Mouse (Mus musculus) fat pad, adult 2 months (tissue): ENCODE results near the gene Wnt9b.
"Not testable (repeated sequence)": the region's sequence is repeated elsewhere in the genome, so short reads cannot be mapped to it uniquely, and the experiment has no call there.

Experiments
- DNase-seq: peaks from one replicate; pipeline ENCODE4 v3.0.0-alpha.2; 2011; ENCODE audit warnings: low read depth, low spot score; ENCODE audit errors: extremely low read depth

Wnt9b gene

GRCm38 (mm10) chr11:103749306-103750089, at the start of gene Wnt9b:
Gene Wnt9b, minus strand, starts transcription at chr11:103749821.
- no peak for DNase-seq

GRCm38 (mm10) chr11:103789951-103790350, 40.3 kb upstream of the Wnt9b start:
- DNase-seq, result no peak

- DNase-seq, result no peak
These were observed 30.5 kb upstream of the Wnt9b start for GRCm38 (mm10) chr11:103780152-103780551.

GRCm38 (mm10) chr11:103774228-103774530, 24.6 kb upstream of the Wnt9b start:
- DNase-seq, result no peak

- no peak for DNase-seq
These were observed 24.0 kb upstream of the Wnt9b start, which contains the start of gene Wnt3 for GRCm38 (mm10) chr11:103773387-103774227. Gene Wnt3, plus strand, starts transcription at chr11:103774150.

- DNase-seq, result no peak
These were observed 23.1 kb upstream of the Wnt9b start for GRCm38 (mm10) chr11:103772505-103773386.

GRCm38 (mm10) chr11:103771160-103771817, 21.7 kb upstream of the Wnt9b start:
- DNase-seq, result no peak

GRCm38 (mm10) chr11:103765556-103766011, 16.0 kb upstream of the Wnt9b start:
- DNase-seq, result no peak

GRCm38 (mm10) chr11:103764601-103765000, 15.0 kb upstream of the Wnt9b start:
- DNase-seq, result no peak

GRCm38 (mm10) chr11:103763410-103764163, 14.0 kb upstream of the Wnt9b start:
- no peak for DNase-seq

GRCm38 (mm10) chr11:103760891-103761290, 11.3 kb upstream of the Wnt9b start:
- DNase-seq, result not testable (repeated sequence)

GRCm38 (mm10) chr11:103760101-103760500, 10.5 kb upstream of the Wnt9b start:
- DNase-seq, result no peak

- no peak for DNase-seq
These were observed 9.1 kb upstream of the Wnt9b start for GRCm38 (mm10) chr11:103758706-103759105.

GRCm38 (mm10) chr11:103758054-103758453, 8.4 kb upstream of the Wnt9b start:
- DNase-seq, result no peak

- DNase-seq, result peak; percentile 36
These were observed 991 bp upstream of the Wnt9b start for GRCm38 (mm10) chr11:103750612-103751011.

- DNase-seq, result no peak
These were observed 14.4 kb downstream of the Wnt9b start for GRCm38 (mm10) chr11:103735046-103735781.

- DNase-seq, result no peak
These were observed 15.1 kb downstream of the Wnt9b start for GRCm38 (mm10) chr11:103734411-103735045.

GRCm38 (mm10) chr11:103733961-103734360, 15.7 kb downstream of the Wnt9b start:
- no peak for DNase-seq

- DNase-seq, result no peak
These were observed 16.6 kb downstream of the Wnt9b start for GRCm38 (mm10) chr11:103733069-103733468.
